Mouse (Mus musculus) thymus, postnatal 14 days (tissue): ENCODE measurements at regions not wholly inside any gene's neighbourhood (a gene's known extent, or its start where the extent isn't known, plus 50 kb on each side); places are given as distances from the start of the nearest gene placed in this dataset.

Source experiments
- DNase-seq: peaks from one replicate; pipeline ENCODE4 v3.0.0; 2021

DNA sequence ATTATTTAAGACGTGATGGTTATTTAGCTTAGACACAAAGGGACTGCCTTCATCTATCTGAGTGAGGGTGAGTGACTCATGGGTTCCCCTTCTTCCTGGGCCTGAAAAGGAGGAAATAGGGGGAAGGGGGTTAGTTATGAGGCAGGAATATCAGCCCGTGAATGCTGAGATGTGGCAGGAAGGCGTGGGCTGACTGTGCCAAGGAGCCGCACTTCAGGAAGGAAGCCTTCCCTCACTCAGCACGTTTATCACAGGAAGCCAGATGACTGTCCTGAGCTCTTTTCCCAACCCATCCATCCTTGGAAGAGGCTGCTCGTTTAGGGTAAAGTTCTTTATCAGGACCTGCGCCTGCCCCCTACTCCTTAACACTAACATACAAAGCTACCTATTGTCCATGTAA lies 403.5 kb downstream of the Plk2 start:
- no peak for DNase-seq

DNA sequence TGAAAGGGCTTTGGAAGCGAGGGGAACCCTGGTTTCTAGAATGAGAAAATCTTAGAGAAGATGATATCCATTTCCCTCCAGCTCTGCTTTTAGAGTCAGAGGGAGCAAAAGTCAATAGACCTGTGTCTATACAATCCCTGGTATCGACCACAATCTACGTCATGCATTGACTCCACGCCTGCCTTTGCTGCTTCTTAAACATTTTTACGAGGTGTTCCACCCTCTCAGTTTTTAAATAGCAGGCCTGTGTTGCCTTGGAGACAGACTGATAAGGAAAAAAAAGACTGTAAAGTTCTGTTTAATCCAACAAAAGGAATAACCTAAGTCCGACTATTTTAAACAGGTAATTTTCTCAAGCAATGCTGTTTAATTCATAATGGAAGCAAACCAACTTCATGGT lies 408.0 kb downstream of the Plk2 start:
- no peak for DNase-seq

DNA sequence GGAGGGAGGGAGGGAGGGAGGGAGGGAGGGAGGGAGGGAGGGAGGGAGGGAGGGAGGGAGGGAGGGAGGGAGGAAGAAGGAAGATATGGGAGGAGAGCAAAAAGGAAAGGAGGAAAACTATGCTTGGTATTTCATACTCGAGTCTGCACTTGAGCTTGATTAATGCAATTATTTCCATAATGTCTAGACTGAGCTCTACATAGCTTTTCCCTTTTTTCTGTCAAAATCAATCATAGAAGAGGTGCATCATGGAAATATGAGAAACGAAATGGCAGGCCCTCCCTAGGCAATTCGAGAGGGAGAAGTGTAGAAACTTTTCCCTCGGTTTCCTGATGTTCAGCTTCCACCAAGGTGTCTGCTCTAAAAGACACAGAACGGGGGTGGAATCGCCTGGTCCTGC lies 417.6 kb downstream of the Plk2 start:
- DNase-seq = no peak

DNA sequence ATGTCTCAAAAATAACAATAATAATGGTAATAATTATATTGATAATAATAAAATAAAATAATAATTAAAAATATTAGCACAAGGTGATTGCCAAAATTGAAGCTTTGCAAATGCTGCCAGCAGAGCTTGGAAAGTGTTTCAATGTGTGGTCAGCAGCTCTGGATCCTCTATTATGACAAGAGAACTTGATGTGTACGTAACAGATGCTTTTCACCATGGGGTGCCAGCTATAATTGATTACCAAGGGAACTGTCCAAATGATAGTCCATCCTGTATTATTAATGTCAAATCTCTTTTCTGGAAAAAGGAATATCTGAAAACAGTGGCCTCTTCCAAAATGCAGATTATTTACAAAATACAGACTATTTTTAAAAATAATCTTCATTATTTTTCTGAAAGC lies 419.2 kb downstream of the Plk2 start:
- DNase-seq = no peak

DNA sequence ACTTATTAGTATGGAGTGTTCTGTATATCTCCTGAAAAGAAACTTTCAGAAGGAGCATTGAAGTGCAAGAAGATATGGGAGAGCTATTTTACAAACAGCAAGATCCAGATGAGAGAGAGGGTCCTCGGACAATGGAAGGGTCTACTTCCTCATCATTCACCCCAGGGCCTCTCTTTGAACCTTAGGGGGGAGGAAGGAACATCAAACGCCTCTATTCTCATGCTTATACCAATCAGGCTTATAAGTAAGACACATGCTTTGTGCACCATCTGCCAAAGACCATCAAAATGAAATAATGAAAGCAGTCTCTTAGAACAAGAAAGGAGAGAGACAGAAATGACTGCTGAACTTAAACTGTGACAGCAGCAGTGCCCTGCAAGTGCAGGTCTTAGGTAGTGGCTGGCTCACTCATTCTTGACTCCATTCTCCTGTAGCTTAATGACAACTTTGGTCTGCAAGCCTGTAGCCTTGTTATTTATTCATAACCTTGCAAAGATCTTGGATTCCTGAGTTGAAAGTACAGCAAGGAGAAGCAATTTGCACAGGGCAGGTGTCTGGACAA lies 424.5 kb downstream of the Plk2 start:
- no peak for DNase-seq

DNA sequence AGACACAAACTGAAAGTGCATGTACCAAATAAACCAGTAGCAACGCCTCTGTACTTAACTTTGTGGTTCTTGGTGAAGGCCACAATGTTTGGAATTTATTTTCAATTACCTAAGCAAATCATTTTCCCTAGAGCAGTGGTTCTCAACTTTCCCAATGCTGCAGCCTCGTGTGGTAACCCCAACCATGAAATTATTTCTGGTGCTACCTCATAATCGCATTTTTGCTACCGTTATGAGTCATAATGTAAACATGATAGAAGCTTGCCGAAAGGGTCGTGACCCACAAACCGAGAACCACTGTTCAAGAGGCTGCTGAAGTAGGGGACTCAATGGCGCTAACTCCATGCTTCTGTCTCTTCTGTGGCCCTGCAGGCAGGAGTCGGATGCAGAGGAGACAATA lies 429.9 kb upstream of the Actbl2 start:
- DNase-seq = no peak

DNA sequence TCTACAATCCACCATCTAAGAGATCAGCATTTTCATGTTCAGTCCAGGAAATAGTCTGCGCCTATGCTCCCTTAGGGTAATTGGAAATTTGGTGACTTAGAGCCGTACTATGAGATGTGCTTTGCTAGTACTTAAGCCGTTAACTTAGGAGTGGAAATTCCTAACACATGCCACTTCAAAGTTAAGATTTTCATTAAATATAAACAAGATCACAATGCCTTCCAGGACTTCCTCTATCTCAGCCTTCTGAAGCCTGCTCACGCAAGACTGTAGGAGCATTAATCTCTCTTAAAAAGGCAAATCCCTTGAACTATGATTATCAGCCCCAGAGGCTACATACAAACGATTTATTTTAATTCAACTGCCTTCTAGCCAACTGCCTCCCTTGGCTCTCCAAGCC lies 422.4 kb upstream of the Actbl2 start:
- no peak for DNase-seq

DNA sequence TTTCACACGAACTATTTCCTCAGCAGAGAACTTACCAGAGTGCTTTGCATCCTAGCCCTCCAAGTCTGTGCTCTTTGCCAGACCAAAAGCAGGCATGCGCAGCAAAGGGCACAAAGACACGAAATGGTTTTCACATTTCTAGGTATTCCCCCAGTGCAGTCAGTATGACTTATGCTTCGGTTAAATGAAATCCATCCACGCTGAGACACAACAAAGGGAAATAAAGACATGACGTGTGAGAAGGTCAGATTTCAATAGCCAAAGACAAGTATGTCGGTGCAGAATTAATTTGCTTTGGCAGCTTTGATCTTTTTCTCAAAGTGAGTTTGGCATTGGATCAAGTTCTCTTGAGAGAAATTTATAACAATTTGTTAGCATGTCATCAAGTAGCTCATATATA lies 417.9 kb upstream of the Actbl2 start:
- no peak for DNase-seq

DNA sequence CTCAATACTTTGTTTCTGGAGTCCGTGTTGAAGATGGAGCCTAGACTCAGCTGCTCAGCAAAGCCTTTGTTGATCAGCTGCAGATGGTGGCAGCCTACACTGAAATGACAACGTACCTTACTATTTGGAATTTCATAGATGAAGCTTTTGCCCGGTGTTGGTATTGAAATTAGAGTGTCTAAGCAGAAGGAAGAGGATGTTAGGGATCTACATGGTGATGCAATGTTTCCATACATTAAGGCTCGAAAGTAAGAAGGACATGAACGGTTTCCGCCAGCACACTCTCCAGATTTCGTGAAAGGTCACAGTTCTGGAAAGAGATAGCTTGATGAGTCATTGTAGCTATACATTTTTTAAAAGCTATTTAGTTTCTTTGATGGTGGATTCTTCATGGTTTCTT lies 412.9 kb upstream of the Actbl2 start:
- no peak for DNase-seq

DNA sequence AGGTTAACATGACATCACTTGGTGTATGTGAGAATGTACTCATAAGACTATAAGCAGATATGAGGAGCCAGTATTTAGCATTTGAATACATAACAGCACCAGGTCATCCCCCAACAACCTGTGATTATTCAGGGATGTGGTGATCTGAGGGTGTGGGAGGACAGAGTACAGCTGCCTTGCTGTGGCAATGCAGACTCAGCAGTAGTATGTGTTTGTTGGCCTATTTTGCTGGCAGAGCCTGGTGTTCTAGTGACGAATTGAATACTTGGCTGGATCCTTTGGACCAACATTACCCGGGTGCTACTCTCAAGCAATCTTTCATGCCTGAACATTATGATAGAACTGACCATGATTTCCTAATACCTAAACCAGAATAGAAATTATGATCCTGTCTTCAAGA lies 409.1 kb upstream of the Actbl2 start:
- DNase-seq = no peak

DNA sequence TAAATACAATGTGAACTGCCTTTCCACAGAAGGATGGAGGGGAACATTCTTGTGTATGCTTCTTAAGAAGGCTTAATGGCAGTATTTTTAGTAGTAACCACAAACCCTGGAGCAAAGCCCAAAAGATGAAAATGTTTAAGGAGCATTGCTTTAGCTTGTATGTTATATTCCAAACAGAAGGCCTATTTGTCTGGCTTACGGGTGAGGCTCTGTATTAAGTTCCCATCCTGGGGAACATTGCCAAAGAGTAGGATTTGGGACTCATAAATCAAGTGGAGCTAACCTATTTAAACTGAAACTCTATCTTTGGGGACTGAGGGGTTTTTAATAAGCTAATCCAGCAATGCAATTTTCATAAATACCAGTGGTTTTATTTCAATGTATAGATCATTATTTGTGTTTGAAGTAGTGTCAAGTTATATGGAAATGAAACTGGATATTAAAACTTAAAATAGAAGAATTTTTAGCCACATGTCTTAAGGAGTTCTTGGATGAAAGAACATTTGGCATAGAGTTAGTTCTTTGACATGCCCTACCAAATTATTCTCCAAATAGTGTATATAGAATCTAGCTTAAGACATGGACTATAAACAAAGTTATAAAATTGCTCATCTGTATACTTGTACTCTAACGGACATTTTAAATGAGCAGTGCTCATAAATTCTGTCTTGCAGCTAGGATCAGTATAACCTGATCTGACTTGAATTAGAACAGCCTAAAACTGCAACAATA lies 401.7 kb upstream of the Actbl2 start:
- DNase-seq = no peak

DNA sequence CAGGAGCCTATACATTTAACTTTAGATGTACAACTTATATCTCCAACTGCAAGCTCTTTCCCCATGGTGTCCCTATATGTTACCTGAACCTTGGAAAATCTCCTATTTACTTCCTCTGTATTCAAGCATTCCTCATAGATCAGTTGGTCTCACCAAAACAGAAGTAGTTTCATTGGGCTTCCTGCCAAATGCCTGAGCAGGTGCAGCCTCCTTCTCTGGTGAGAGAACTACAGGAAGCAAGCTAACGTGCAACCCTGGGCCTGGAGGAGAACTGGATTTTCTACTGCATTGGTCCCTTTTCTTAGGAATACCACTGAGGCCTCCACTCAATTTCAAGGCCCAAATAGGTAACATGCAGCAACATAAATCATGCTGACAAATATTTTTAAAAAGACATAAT lies 400.6 kb upstream of the Actbl2 start:
- DNase-seq = no peak

DNA sequence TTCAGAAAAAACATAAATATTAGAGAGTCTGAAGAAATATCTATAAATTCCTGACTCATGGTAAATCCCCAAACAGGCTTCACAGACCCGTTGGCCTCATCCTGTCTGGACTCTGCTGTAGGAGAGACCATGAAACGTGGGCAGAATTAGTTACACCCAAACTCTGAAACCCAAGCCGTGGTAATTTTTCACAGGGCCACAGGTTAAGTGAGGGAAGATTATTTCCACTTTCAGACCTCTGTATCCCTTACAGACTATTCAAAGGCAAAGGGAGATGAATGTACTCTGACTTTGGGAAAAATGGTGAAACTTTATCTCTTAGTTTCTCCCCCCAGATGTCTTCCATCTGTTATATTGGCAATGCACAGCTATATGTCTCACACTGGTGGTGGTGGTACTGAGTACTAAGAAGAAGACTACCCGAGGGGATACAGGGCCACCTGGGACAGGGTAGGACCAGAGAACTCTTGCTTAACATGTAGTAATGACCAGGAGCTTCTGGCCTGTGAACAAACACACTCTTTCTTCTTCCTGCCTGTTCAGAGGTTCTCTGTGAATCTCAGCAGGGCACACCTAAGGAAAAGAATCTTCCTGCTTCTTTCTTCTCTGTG lies 388.8 kb upstream of the Actbl2 start:
- DNase-seq = no peak

DNA sequence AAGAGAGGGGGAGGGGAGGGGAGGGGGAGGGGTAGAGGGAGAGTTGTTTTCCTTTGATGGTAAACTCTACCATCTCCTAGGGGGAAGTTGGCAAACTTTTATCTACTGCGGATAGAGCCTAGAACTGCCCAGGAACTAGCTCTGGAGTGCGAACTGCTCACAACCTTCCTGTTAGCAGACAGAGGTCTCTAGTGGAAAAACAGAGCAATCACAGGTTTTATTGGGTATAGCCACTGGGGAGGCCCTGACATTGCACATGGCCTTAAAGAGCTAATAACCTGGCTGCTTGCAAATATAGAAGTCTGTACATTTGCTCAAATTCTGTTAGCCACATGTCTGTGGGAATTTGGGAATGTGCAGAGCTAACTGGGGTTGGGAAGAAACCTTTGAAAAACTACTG lies 388.1 kb upstream of the Actbl2 start:
- DNase-seq = no peak

DNA sequence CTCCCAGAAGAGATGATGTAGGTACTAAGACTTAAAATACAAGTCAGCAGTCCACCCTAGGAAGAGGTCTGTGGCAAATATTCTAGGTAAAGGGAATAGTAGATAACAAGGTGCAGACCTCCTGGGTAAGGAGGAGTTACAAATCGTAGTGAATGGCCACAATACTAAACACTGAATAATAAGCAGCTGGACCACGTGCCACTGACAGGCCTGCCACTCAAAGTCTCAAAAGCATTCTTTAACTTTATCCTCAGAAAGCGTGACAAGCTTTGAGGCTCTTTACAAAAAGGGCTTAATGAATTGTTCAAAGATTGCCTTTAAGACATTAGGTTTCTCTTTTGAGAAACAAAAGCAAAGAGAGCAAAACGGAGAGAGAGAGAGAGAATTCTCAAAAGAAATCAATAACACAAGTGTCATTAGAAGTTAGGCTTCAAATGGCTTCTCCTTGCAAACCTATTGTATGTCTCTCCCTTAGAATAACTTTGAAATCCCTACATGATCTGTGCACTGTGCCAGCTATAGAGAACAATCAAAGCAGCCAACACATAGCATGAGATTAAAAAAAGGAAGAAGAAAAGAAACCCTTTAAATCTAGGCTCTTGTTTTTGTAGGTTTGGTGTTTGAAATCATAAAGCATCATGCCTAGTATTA lies 383.6 kb upstream of the Actbl2 start:
- no peak for DNase-seq

DNA sequence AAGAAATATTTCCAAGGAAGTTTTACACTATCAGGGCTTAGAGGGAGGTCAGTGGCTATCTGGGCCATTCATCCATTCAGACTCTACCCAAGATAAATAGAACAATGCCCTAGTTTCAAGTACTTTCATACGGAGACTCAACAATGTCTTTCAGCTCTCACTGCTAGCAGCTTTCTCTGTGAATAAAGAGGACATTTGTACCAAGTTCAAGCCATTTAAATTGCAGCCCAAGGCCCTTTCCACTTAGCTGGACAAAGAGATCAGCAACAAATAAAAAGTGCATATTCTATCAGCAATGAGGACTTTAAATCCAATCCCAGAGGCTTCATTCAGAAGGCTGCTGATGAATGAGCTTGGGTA lies 383.1 kb upstream of the Actbl2 start:
- no peak for DNase-seq

DNA sequence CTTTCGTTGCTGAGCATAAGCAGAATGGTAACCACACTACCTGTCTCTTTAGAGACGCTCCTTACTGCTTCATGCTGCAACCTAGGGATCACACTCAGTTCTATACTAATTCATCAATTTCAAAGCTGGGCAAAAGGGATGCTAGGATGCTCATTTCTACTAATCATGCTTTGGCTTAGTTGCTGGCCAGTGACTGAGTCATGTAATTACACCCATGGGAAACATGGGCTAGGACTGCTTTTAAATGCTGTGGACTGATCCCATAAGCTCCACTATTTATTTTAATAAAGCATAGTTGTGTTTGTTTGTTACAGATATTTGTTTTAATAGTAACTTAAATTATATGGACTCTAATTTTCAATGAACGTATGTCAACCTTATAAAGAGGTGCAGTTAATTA lies 373.2 kb upstream of the Actbl2 start:
- DNase-seq = no peak

DNA sequence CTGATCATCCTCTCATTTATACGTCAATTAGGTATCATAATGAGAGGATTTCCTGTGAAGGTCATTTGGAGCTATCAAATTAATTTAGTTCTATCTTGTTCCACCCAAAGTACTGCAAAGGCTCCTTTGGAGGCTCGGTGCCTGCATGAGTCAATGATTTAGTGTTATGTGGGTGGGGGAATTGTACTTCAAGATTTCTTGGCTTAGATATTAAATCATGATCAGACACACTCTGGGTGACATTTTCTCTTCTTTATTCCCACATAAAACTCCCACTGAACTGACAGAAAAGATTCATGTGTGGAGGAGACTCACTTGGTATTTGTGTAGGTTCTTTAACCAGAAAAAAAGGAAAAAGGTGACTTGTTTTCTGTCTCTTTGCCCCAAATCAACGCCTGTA lies 372.6 kb upstream of the Actbl2 start:
- DNase-seq = no peak

DNA sequence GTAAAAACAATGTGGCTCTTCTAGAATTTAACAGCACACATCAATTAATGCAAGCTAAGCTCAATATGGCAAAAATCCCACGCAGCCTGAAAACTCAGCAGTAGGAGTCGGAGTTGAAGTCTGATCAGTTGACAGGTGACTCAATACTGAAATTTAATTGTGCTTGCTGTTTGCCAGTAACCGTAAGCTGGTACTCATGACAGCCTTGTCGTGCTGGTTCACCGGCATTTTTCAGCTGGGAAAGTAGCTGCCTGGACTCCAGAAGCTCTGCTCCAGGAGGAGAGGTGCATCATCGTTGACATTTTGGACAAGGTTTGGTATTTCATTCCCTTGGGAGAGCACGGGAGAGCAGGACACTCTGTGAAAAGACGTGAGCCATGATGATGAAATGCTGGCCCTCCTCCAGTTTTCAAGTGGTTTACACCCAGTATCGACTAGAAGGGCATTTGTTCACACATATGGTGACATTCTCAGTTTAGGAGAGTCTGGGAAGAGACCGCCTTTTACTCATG lies 372.1 kb upstream of the Actbl2 start:
- no peak for DNase-seq

DNA sequence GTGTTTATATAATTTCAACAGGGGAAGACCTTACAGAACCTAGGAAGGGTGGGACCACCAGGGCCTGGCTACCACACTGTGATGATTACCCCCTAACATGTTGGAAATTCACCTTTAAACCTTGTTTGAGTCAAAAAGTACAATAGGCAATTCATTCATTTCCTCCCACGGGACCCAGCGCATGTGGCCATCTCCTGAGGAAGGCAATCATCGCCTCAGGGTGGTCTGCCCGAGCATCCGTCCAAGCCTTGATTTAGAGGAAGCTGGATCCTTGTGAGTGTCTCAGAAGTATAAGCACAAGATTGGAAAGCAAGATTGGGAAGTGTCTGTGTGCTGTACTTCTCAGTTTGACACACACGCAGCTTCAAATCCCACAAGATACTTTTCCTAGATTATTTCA lies 360.9 kb upstream of the Actbl2 start:
- no peak for DNase-seq

DNA sequence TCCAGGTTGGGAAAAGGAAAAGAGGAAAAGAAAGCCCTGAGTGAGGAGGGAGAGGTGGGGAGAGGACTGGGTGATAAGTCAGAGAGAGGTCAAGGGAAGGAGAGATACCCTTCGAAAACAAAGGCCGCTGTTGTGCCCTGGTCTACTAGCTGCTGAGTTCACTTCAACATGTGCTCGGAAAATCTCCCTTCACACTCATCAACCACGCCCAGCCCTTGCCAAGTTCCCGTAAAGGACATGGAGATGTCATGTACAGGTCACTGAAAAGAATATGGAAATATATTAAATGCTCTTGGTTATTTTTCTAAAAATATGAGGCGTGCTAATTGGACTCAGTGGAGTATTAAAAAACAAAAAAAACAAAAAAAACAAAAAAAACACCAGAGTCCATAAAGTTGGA lies 359.5 kb upstream of the Actbl2 start:
- no peak for DNase-seq

DNA sequence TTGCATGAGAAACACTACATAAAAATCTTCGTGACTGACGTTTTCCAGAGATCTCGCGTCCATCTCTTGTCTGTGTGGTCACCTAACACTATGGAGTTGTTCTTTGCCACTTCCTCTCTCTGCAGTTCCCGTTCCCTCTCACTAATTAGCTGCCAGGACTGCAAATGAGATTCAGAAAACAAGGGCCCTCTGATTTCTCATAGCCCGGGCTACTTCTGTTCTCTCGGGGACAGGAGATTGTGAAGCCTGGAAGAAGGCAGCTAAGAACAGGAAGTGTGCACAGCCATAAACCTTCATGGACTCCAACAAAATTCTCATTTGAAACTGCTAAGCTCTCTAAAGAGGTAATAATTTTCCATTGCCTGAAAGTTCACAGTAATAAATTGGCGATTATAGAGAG lies 358.9 kb upstream of the Actbl2 start:
- DNase-seq = no peak

DNA sequence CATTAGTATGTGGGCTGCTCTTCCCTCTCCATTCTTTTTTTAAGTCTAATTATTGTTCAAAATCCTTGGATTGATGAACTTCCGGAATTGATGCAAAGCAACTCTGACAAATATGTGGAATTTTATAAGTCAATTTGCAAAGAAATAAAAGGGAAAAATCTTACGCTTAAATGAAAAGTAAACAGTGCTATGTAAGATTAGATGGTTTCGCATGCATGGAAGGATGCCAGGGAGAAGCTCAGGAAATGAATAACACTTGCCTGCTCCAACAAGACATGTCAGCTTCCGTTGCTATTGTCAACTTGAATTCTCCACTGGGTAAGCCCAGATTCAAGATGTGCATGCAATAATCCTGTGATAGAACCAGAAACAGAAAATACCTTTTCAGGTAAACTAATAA lies 357.2 kb upstream of the Actbl2 start:
- DNase-seq = no peak

DNA sequence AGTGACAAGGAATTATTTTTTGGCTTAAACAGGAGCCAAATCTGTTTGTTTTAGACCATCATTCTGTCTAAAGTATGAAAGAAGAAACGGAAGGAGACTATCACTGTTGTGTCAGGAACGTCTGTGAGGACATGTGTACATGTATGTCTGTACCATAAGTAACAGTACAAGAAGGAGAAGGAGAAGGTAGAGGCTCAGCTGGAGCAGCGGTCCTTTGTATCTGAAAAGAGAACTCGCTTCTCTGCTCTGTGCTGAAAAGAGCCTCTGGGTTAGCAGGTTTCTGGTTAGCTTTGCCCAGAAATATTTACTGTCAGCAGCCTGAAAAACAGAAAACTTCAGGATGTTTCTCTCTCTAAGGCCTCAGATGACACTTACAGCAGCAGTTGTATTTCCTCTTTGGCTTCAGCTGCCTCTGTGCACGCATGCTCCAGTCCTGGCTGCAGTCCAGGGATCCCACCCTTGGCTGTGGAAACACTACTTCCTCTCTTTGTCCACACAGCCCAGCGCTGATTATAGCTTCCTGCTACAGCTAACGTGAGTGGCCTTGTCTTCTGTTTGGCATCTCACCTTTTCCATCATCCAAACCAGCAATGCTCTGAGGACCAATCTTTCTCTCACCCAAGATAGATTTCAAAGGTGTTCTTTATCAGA lies 351.7 kb upstream of the Actbl2 start:
- peak; percentile 3 for DNase-seq
